Mouse (Mus musculus) urinary bladder, postnatal 4 days (tissue): ENCODE data around the gene Prpf31.

Source experiments
- DNase-seq, 2 experiments: peaks; one replicate each; pipeline ENCODE4 v3.0.0; 2021 to 2022; ENCODE audit warnings: low spot score in 2 of 2

The Prpf31 gene

DNA sequence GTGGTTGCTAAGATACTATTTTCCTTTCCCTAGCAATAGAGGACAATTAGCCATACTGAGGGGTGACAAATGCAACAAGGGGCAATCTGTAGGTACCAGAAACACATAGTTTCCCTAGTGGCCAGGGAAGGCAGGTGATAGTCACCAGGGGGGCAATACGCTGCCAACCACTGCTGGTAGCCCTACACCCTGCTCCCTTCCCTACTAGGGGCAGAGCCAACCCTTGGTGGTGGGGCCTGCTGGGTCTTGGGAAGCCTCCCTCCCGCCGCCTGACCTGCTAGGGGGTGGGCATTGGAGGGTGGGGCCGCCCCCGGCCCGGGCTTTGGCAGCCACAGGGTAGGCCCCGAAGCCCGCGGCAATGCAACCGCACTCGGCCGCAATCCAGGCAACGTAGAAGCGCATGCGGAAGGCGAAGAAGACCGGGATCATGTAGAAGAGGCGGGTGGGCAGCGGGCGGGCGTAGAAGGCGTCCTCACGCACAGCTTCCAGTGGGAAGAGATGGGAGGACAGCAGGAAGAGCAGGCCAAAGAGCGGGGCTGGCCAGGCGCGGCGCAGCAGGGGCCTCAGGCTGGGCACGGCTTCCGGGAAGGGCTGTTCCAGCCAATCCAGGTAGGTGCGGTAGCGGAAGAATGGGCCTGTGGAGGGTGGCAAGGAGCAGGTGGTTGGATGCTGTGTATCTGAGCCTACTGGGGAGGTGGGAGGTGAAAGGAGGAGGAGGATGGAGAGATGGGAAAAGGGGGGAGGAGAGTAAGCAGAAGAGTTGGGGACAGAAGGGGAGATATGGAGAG is 55.8 kb downstream of the Prpf31 start:
- no peak for DNase-seq

DNA sequence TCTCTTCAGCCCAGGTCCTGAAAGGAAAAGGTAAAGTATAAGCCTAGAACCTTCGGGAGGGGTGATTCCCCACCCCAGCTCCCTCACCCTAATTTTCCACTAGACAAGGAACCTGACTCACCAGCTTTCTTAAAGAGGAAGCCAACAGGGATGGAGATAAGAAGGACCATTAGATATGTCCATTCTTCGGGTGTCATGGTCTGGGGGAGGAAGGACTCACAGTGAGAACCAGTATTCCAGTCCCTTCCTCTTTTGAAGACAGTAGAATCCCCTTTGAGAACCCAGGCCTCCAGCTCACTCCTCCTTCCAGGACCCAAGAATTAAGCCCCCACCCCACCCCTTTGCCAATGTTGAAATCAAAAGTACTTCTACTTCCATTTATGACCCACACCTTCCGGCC is 62.1 kb downstream of the Prpf31 start:
- no peak for DNase-seq
